Mouse (Mus musculus): ENCODE results near the gene Esp8.

DNA sequence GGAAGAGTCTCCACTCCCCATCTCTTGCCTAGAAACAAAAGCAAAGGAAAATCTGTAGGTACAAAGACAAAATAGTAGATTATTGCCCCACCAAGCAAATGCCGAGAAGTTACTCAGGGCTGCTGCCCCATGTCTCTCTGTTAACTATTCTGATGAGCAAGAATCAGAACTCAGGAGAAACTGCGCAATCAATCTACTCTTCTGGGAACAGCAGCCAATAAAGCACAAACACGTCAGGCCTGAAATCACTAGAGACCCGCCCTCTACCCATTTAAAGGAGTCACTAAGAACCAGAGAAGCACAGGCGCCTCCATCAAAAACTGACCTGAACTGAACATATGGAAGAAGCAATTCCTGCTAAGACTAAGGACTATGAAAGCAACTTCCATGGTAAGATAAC lies 41.4 kb downstream of the Esp8 start, which contains the start of gene Esp6:
- TF ChIP-seq CTCF (IDR thresholded peaks at IDR 0.05; ENCODE audit: low read depth, low read length) (no peak), POLR2A (IDR thresholded peaks at IDR 0.05; ENCODE audit: extremely low read depth, insufficient read depth, low read length) (no peak)

Measured in liver, adult 2 months (tissue).